Mouse (Mus musculus) liver, embryonic 14.5 days (tissue): ENCODE results near the gene Ccnl1. TPM values are rescaled to one million over a fixed set of nuclear protein-coding genes. Genes with fewer than 3 reads are reported as not detected.
A peak's percentile ranks its signal among the peaks of the same experiment; 100 is the strongest.

Source experiments
- ATAC-seq: fragments of 200-750 bp; cut with Nextera tagmentation; 2 replicates; pipeline ENCODE4 v1.8.0; 2017; ENCODE audit warnings: moderate number of reproducible peaks, mild to moderate bottlenecking, moderate library complexity; ENCODE audit not compliant: insufficient read depth
- DNase-seq, 3 experiments: peaks; one replicate each; pipeline ENCODE4 v3.0.0-alpha.2; 2012 to 2013; ENCODE audit warnings: low read depth in 3 of 3, low spot score in 3 of 3
- H3K27ac ChIP-seq: fragments of 300-500 bp; sonication (generic); 2 replicates; pipeline ENCODE4 v1.5.1; 2014; ENCODE audit warnings: moderate library complexity, mild to moderate bottlenecking, control low read depth, inconsistent platforms
- H3K27me3 ChIP-seq: fragments of 300-500 bp; sonication (generic); 2 replicates; pipeline ENCODE4 v1.6.1; 2014; ENCODE audit warnings: mild to moderate bottlenecking, low read length, moderate library complexity; ENCODE audit not compliant: control insufficient read depth, insufficient read depth
- H3K36me3 ChIP-seq: fragments of 300-500 bp; sonication (generic); replicated peaks from 2 replicates; pipeline ENCODE4 v1.6.1; 2014; ENCODE audit warnings: low read depth; ENCODE audit not compliant: control insufficient read depth, insufficient read depth
- H3K4me1 ChIP-seq, 2 experiments: fragments of 200-500 bp in 1 of 2; fragments of 300-500 bp in 1 of 2; sonication (generic) in 1 of 2; replicated peaks; 2 replicates each; pipeline ENCODE4 v1.6.1; 2012 to 2014; ENCODE audit warnings: antibody characterized with exemption in 1 of 2, inconsistent platforms in 1 of 2, low read length in 1 of 2; ENCODE audit not compliant: control insufficient read depth in 2 of 2, insufficient read depth in 2 of 2
- H3K4me2 ChIP-seq: fragments of 300-500 bp; sonication (generic); 2 replicates; pipeline ENCODE4 v1.6.1; 2014; ENCODE audit warnings: low read depth, mild to moderate bottlenecking, control low read depth, moderate library complexity
- H3K4me3 ChIP-seq, 2 experiments: fragments of 200-500 bp in 1 of 2; fragments of 300-500 bp in 1 of 2; sonication (generic) in 1 of 2; 2 replicates each; pipeline ENCODE4 v1.5.1; 2012 to 2014; ENCODE audit warnings: low read depth in 2 of 2, low read length in 2 of 2, mild to moderate bottlenecking in 2 of 2, control low read depth in 1 of 2, inconsistent platforms in 1 of 2, moderate library complexity in 1 of 2; ENCODE audit not compliant: insufficient read depth in 1 of 2
- H3K9ac ChIP-seq: fragments of 300-500 bp; sonication (generic); replicated peaks from 2 replicates; pipeline ENCODE4 v1.6.1; 2014; ENCODE audit warnings: mild to moderate bottlenecking, control low read depth, moderate library complexity
- H3K9me3 ChIP-seq: fragments of 300-500 bp; sonication (generic); 2 replicates; pipeline ENCODE4 v1.6.1; 2016; ENCODE audit warnings: low read length, mixed read lengths; ENCODE audit not compliant: control insufficient read depth
- CTCF ChIP-seq: IDR thresholded peaks from 2 replicates; pipeline ENCODE4 v1.5.1; 2016; ENCODE audit warnings: antibody characterized with exemption, low read depth, control low read depth
- EP300 ChIP-seq: IDR thresholded peaks from 2 replicates; pipeline ENCODE4 v1.6.1; 2016; ENCODE audit warnings: antibody characterized with exemption, low read depth
- WGBS: fragments of 180-500 bp; shearing (Covaris S2); extraction: QIAGEN DNeasy Blood & Tissue Kit; methylation state at CpG from one replicate; pipeline ENCODE4 v1.1.7; 2014; ENCODE audit not compliant: insufficient replicate concordance; 5-methylcytosine and 5-hydroxymethylcytosine counted together
- polyA plus RNA-seq, 2 experiments: library from polyadenylated mRNA; depleted of rRNA in 1 of 2; stranded (reverse) in 1 of 2; unstranded in 1 of 2; fragments of >200 nt; fragmentation: Nextera tagmentation in 1 of 2; extraction: Ambion mirVana in 1 of 2; gene quantifications; 2 replicates each; pipeline versions ENCODE4 v1.2.1 to v1.2.3; 2012 to 2014

Ccnl1 gene
- polyA plus RNA-seq, 2 experiments = 41.6 to 45.9 TPM

DNA sequence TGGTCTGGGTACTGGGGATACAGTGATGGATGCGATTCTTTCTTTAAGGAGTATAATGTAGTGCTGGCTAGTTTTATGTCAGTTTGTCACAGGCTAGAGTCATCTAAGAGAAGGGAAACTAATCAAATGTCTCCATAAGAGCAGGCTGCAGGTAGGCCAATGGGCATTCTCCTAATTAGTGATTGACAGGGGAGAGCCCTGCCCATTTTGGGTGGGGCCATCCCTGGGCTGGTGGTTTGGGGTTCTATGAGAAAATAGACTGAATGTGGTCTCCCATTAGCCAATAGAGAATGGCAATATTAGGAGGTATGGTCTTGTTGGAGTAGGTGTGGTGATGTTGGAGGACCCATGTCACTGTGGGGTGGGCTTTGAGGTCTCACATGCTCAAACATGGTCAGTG is 8.3 kb upstream of the Ccnl1 start:
- no peak for ATAC-seq
- no peak for DNase-seq
- no peak overlapping the region for H3K4me3 ChIP-seq
- TF ChIP-seq EP300 = no peak
- TF ChIP-seq CTCF = no peak
- H3K27ac ChIP-seq = no peak overlapping the region
- H3K4me2 ChIP-seq = no peak overlapping the region
- H3K9ac ChIP-seq = no peak overlapping the region
- H3K4me1 ChIP-seq = peaks cover 15 to 20% of the 10 kb centered on the region in 2 experiments
- no peaks in the 10 kb centered on the region for H3K36me3 ChIP-seq
- H3K27me3 ChIP-seq = no peaks in the 10 kb centered on the region
- 83% methylated on average over 1 of the region's 1 CpGs for WGBS
- H3K9me3 ChIP-seq = no peaks in the 10 kb centered on the region

DNA sequence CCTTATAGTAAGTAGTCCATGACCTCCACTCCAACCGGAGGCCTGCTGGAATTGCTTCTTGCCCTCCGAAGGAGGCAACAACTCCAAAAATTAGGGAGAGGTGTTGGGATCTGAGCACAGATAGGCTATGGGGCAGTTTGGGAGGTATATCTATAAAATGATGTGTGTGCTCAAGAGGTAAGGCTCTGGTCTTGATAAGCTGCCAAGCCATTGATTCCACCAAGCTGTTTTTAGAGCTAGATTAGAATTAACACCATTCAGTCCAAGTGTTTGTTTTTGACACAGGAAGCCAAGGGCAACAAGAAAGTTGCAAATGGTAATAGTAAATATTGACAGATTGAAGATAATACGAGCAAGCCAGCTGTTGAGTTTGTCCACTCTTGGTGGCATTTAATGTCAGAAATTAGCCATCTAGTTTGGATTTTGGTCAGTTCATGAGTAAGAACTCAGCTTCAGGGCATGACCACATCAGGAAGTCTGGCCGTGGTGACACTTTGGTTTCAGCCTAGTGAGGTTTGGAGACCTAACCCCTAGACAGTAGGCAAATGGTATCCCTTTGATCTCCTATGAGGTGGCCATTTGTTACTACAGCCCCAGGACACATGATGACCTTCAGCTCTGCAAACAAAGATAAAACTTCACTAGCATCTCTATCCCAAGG is 4.4 kb upstream of the Ccnl1 start:
- H3K4me1 ChIP-seq = peaks cover 40 to 43% of the 10 kb centered on the region in 2 experiments
- H3K36me3 ChIP-seq = no peaks in the 10 kb centered on the region
- H3K27ac ChIP-seq = peak overlapping the region; percentile 73
- H3K4me3 ChIP-seq = no peak overlapping the region
- DNase-seq = no peak
- TF ChIP-seq CTCF (no peak), EP300 (peak; percentile 55)
- H3K27me3 ChIP-seq = no peaks in the 10 kb centered on the region
- no peaks in the 10 kb centered on the region for H3K9me3 ChIP-seq
- WGBS = 21% methylated on average over 4 of the region's 4 CpGs
- H3K4me2 ChIP-seq = peak overlapping the region; percentile 45
- no peak for ATAC-seq
- peak overlapping the region; percentile 29 for H3K9ac ChIP-seq

DNA sequence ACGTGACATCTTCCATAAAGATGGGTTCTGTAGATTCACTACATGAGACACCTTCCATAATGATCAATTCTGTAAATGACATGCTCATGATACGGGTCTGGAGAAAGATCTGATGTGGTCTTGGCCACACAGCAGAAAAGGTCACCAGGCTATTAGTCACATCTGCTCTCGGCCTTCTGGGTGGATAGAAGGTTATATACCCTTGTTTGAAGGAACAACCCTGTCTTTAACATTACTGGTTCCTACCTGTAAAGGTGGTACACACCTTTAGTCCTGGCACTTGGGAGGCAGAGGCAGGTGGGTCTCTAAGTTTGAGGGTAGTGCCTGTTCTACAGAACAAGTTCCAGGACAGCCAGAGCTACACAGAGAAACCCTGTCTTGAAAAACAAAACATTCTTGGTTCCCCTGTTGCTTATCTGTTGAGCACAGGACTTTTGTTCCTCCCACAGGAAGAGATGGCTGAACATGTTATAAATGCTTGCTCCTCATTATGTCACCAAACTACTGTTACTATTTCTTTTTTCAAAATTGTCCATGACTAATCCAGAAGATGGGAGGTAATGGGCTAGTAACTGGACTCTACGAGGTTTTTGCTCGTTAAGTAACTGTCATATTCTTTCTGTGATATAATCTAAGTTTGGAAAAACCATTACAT is 2.4 kb upstream of the Ccnl1 start:
- peaks cover 48 to 49% of the 10 kb centered on the region in 2 experiments for H3K4me1 ChIP-seq
- WGBS = 32% methylated on average over 5 of the region's 5 CpGs
- H3K4me2 ChIP-seq = peak overlapping the region; percentile 96
- TF ChIP-seq CTCF (no peak), EP300 (peak; percentile 71)
- ATAC-seq (no peak), DNase-seq (no peak)
- peak overlapping the region in 1 of 2 experiments; percentile 7; a peak in 2 of 4 replicates for H3K4me3 ChIP-seq
- peak overlapping the region; percentile 51 for H3K9ac ChIP-seq
- H3K27me3 ChIP-seq = no peaks in the 10 kb centered on the region
- H3K27ac ChIP-seq = peak overlapping the region; percentile 96
- H3K9me3 ChIP-seq = no peaks in the 10 kb centered on the region
- peaks cover 14% of the 10 kb centered on the region for H3K36me3 ChIP-seq

DNA sequence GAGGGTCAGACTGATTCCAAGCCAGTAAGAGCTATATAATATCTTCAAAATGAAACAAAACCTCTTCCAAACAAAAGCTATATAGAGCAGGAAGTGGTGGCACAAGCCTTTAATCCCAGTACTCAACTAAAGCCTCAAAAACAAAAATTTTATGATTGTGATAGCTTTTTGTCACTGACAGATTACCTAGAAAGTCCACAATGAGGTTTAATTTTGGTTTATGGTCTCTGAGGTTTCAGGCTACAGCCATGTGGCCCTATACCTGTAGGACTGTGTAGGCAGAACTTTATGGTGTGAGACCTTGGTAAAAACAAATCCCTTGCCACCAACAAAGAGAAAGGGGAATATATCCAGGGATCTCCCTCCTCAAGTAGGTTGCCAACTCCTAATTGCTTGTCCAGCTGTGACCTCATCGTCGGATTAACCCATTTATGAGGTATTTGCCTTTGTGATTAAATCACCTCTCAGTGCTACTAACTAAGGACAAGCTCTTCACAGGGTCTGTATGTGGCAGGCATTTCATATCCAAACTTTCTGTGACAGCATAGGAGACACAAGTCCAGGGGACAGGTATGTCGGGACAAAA is 1.5 kb upstream of the Ccnl1 start:
- peak overlapping the region; percentile 100 for H3K9ac ChIP-seq
- peak overlapping the region in 1 of 2 experiments; percentile 96; a peak in 2 of 4 replicates for H3K4me3 ChIP-seq
- 72% methylated on average over 3 of the region's 3 CpGs for WGBS
- no peaks in the 10 kb centered on the region for H3K9me3 ChIP-seq
- H3K36me3 ChIP-seq = peaks cover 20% of the 10 kb centered on the region
- ATAC-seq (no peak), DNase-seq (no peak)
- H3K27ac ChIP-seq = peak overlapping the region; percentile 96
- TF ChIP-seq CTCF = no peak
- no peak for TF ChIP-seq EP300
- peak overlapping the region; percentile 96 for H3K4me2 ChIP-seq
- H3K27me3 ChIP-seq = no peaks in the 10 kb centered on the region
- peaks cover 49 to 50% of the 10 kb centered on the region in 2 experiments for H3K4me1 ChIP-seq

DNA sequence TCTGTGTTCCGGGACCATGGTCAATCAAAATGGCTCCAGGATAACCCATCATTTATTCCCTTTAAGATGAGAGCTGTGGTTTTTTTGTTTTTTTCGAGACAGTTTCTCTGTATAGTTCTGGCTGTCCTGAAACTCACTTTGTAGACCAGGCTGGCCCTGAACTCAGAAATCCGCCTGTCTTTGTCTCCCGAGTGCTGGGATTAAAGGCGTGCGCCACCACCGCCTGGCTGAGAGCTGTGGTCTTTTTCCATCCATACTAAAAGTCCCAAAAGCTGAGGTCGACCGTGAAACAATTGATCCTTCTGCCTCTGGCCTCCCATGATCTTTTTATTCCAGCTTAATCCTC is 764 bp upstream of the Ccnl1 start:
- Histone ChIP-seq H3K4me3 (peak overlapping the region; percentile 90 to 96), H3K9ac (peak overlapping the region; percentile 100), H3K36me3 (peaks cover 26% of the 10 kb centered on the region), H3K9me3 (no peaks in the 10 kb centered on the region), H3K27ac (peak overlapping the region; percentile 96), H3K4me1 (peaks cover 50 to 51% of the 10 kb centered on the region in 2 experiments), H3K4me2 (peak overlapping the region; percentile 96), H3K27me3 (no peaks in the 10 kb centered on the region)
- ATAC-seq = no peak
- 22% methylated on average over 9 of the region's 9 CpGs for WGBS
- no peak for DNase-seq
- no peak for TF ChIP-seq CTCF
- TF ChIP-seq EP300 = no peak
